8 mouse cellular contexts compared by ENCODE assay signal in the genomic region with DNA sequence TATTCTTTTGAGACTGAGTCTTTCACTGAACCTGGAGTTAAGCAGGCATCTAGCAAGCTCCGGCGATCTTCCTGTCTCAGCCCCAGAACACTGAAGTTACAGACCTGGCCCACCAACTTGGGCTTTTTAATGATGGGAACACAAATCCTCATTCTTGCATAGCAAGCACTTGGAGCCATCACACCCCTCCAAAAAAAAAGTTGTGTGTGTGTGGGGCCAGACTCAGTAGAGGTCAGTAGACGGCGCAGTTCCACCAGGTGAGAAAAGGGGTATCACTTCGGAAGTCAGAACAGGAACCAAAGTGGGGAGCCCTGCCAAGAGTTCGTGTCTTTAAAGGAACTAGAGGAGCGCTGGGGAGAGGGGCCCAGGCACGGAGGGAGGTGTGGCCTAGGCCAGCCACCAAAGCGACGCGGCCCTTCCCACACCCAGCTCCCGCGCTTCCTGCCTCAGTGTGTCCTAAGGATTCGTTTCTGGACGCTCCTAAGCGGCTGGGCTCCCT. TPM values are rescaled to one million over a fixed set of nuclear protein-coding genes. Genes with fewer than 3 reads are reported as not detected.
DNase-seq lines count a peak whose midpoint lies in the region; ATAC-seq and TF ChIP-seq lines count a peak whose summit lies in the region.

No protein-coding gene starts in this region.

- TF ChIP-seq EP300 in heart, postnatal 0 days (IDR thresholded peaks at IDR 0.05; ENCODE audit: low read depth), result no peak

- peak overlapping the region; percentile 92 for H3K27ac ChIP-seq in heart, postnatal 0 days (ENCODE audit: low read depth)
- peak overlapping the region; percentile 71 for H3K27ac ChIP-seq in brown adipose tissue, adult 24 weeks (replicated peaks; ENCODE audit: low read depth, low read length)
- peak overlapping the region; percentile 90 for H3K27ac ChIP-seq in hindbrain, postnatal 0 days
- H3K27ac ChIP-seq in midbrain, embryonic 15.5 days, result peak overlapping the region; percentile 83

- 2% methylated on average over 16 of the region's 16 CpGs for WGBS in heart, postnatal 0 days
- WGBS in hindbrain, postnatal 0 days, result 3% methylated on average over 16 of the region's 16 CpGs
- 1% methylated on average over 16 of the region's 16 CpGs for WGBS in midbrain, embryonic 15.5 days

- DNase-seq in heart, postnatal 0 days (ENCODE audit: low spot score), result no peak
- DNase-seq in heart, adult 8-10 months (ENCODE audit: low spot score), result no peak
- DNase-seq in hindbrain, postnatal 0 days (ENCODE audit: low spot score), result no peak
- no peak for DNase-seq in adrenal gland, adult (ENCODE audit: inconsistent age in 2 of 2, low spot score in 1 of 2)
- no peak for DNase-seq in urinary bladder, postnatal 36 days (ENCODE audit: low spot score in 2 of 2)

- no peaks in the 10 kb centered on the region for H3K27me3 ChIP-seq in heart, postnatal 0 days (ENCODE audit: control insufficient read depth, insufficient read depth, low read length)
- H3K27me3 ChIP-seq in hindbrain, postnatal 0 days (ENCODE audit: insufficient read depth, low read length), result no peaks in the 10 kb centered on the region
- no peaks in the 10 kb centered on the region for H3K27me3 ChIP-seq in midbrain, embryonic 15.5 days (replicated peaks)

- no peak for TF ChIP-seq CTCF in heart, postnatal 0 days (IDR thresholded peaks at IDR 0.05; ENCODE audit: low read depth)
- peak; percentile 36; the same call in 1 of the 2 replicates for TF ChIP-seq CTCF in hindbrain, postnatal 0 days (IDR thresholded peaks at IDR 0.05; ENCODE audit: low read depth)

- peak overlapping the region; percentile 84 for H3K4me2 ChIP-seq in heart, postnatal 0 days (ENCODE audit: low read depth, low read length)
- H3K4me2 ChIP-seq in hindbrain, postnatal 0 days (ENCODE audit: low read depth, low read length), result peak overlapping the region; percentile 83
- peak overlapping the region; percentile 82 for H3K4me2 ChIP-seq in midbrain, embryonic 15.5 days

- no peak for ATAC-seq in heart, postnatal 0 days (ENCODE audit: insufficient read depth, low read depth)
- ATAC-seq in hindbrain, postnatal 0 days, result no peak
- ATAC-seq in midbrain, embryonic 15.5 days (replicated peaks), result no peak
- ATAC-seq in frontal cortex, adult (ENCODE audit: low TSS enrichment), result no peak; the same call in 1 of the 2 replicates

- no peaks in the 10 kb centered on the region for H3K9me3 ChIP-seq in heart, postnatal 0 days (replicated peaks; ENCODE audit: control insufficient read depth, low read length)
- no peaks in the 10 kb centered on the region for H3K9me3 ChIP-seq in hindbrain, postnatal 0 days (ENCODE audit: low read length)
- no peaks in the 10 kb centered on the region for H3K9me3 ChIP-seq in midbrain, embryonic 15.5 days

- H3K36me3 ChIP-seq in heart, postnatal 0 days (replicated peaks; ENCODE audit: control insufficient read depth, insufficient read depth, low read length), result no peaks in the 10 kb centered on the region
- no peaks in the 10 kb centered on the region for H3K36me3 ChIP-seq in hindbrain, postnatal 0 days (ENCODE audit: insufficient read depth, low read length)
- H3K36me3 ChIP-seq in midbrain, embryonic 15.5 days (replicated peaks), result no peaks in the 10 kb centered on the region

- H3K9ac ChIP-seq in heart, postnatal 0 days (replicated peaks; ENCODE audit: low read depth, low read length), result peak overlapping the region; percentile 92
- peak overlapping the region; percentile 83 for H3K9ac ChIP-seq in hindbrain, postnatal 0 days (replicated peaks; ENCODE audit: low read length)
- H3K9ac ChIP-seq in midbrain, embryonic 15.5 days, result peak overlapping the region; percentile 89

- peaks cover 22% of the 10 kb centered on the region for H3K4me1 ChIP-seq in heart, postnatal 0 days (ENCODE audit: control insufficient read depth, insufficient read depth)
- H3K4me1 ChIP-seq in brown adipose tissue, adult 24 weeks (ENCODE audit: control insufficient read depth, insufficient read depth, insufficient read length, low read length), result peaks cover 8% of the 10 kb centered on the region
- H3K4me1 ChIP-seq in hindbrain, postnatal 0 days (ENCODE audit: insufficient read depth, low read length), result peaks cover 25% of the 10 kb centered on the region
- H3K4me1 ChIP-seq in midbrain, embryonic 15.5 days, result peaks cover 37% of the 10 kb centered on the region

- H3K4me3 ChIP-seq in heart, postnatal 0 days (ENCODE audit: low read depth, low read length), result peak overlapping the region; percentile 95
- peak overlapping the region; percentile 83 for H3K4me3 ChIP-seq in brown adipose tissue, adult 24 weeks (ENCODE audit: insufficient read depth, low read depth, low read length)
- H3K4me3 ChIP-seq in hindbrain, postnatal 0 days (ENCODE audit: low read length), result peak overlapping the region; percentile 63
- H3K4me3 ChIP-seq in midbrain, embryonic 15.5 days, result peak overlapping the region; percentile 97

RNA-seq across cellular contexts. Expression of a gene that starts 0.3 kb away (rescaled TPM):
- 13.3 and 23.2 TPM in 2 replicates for total RNA-seq in heart, postnatal 0 days (2014; rRNA removed; ENCODE audit: low replicate concordance)
- 12.5 and 13.2 TPM in 2 replicates for polyA plus RNA-seq in heart, postnatal 0 days (2015; fragmentation: Nextera tagmentation; extraction: Ambion mirVana)
- total RNA-seq in heart, adult 8-10 months (2022), result 10 to 100 TPM; 22.4 to 35.4 (median 29.9) TPM
- 6.7 and 7.3 TPM in 2 replicates for polyA plus RNA-seq in brown adipose tissue, adult 24 weeks (2012; ENCODE audit: insufficient read depth, insufficient read length, missing spikeins)
- 18.2 and 19.4 TPM in 2 replicates for total RNA-seq in hindbrain, postnatal 0 days (2014; rRNA removed)
- polyA plus RNA-seq in hindbrain, postnatal 0 days (2015; fragmentation: Nextera tagmentation; extraction: Ambion mirVana), result 9.5 and 10.3 TPM in 2 replicates
- polyA plus RNA-seq in midbrain, embryonic 15.5 days (2015; fragmentation: Nextera tagmentation; extraction: Ambion mirVana), result 17.4 and 19.5 TPM in 2 replicates

RNA-seq across cellular contexts. Expression of a gene that starts 0.4 kb away (rescaled TPM):
- 13.5 and 14.9 TPM in 2 replicates for total RNA-seq in heart, postnatal 0 days (2014; rRNA removed; ENCODE audit: low replicate concordance)
- polyA plus RNA-seq in heart, postnatal 0 days (2015; fragmentation: Nextera tagmentation; extraction: Ambion mirVana), result 19.4 and 24.5 TPM in 2 replicates
- 10 to 100 TPM; 25.3 to 30.1 (median 28.6) TPM for total RNA-seq in heart, adult 8-10 months (2022)
- polyA plus RNA-seq in brown adipose tissue, adult 24 weeks (2012; ENCODE audit: insufficient read depth, insufficient read length, missing spikeins), result 8.3 and 11.7 TPM in 2 replicates
- 26.3 and 31.3 TPM in 2 replicates for total RNA-seq in hindbrain, postnatal 0 days (2014; rRNA removed)
- 19.8 and 20.4 TPM in 2 replicates for polyA plus RNA-seq in hindbrain, postnatal 0 days (2015; fragmentation: Nextera tagmentation; extraction: Ambion mirVana)
- 34.7 and 36.6 TPM in 2 replicates for polyA plus RNA-seq in midbrain, embryonic 15.5 days (2015; fragmentation: Nextera tagmentation; extraction: Ambion mirVana)
